In genomic region chr15:78081384-78081783, GRCm38 (mm10) we compare ENCODE assay signal across 27 mouse cellular contexts. TPM values are rescaled to one million over a fixed set of nuclear protein-coding genes. Genes with fewer than 3 reads are reported as not detected.
DNase-seq lines count a peak whose midpoint lies in the region; ATAC-seq and TF ChIP-seq lines count a peak whose summit lies in the region.
"Had no signal": no experiment of that assay in that cellular context is flagged by ENCODE, and none has a peak within 500 bp of the region (broad histone marks: within the 10 kb centered on the region; RNA-seq: fewer than 3 reads in every experiment).

No protein-coding gene starts in this region.

- no peaks in the 10 kb centered on the region for H3K36me3 ChIP-seq in hindbrain, embryonic 13.5 days
- no peaks in the 10 kb centered on the region for H3K36me3 ChIP-seq in hindbrain, embryonic 11.5 days (ENCODE audit: control insufficient read depth, insufficient read depth, low read length)
- H3K36me3 ChIP-seq in E14TG2a.4 (ENCODE audit: insufficient read depth, low read length) = no peaks in the 10 kb centered on the region
- no peaks in the 10 kb centered on the region for H3K36me3 ChIP-seq in small intestine, adult 2 months (ENCODE audit: control insufficient read depth, insufficient read depth, low read length)
- H3K36me3 ChIP-seq: embryonic facial prominence, embryonic 10.5 days; embryonic facial prominence, embryonic 13.5 days; forebrain, embryonic 12.5 days; forebrain, embryonic 15.5 days; heart, embryonic 12.5 days; heart, embryonic 15.5 days; hindbrain, embryonic 12.5 days; intestine, embryonic 15.5 days had no signal

- no peaks in the 10 kb centered on the region for H3K27me3 ChIP-seq in cerebellum, adult 2 months (ENCODE audit: control insufficient read depth, insufficient read depth, low read length)
- H3K27me3 ChIP-seq in hindbrain, embryonic 13.5 days = no peaks in the 10 kb centered on the region
- H3K27me3 ChIP-seq in hindbrain, embryonic 11.5 days (ENCODE audit: control insufficient read depth, insufficient read depth, low read length) = no peaks in the 10 kb centered on the region
- peaks cover 23% of the 10 kb centered on the region for H3K27me3 ChIP-seq in E14TG2a.4 (ENCODE audit: insufficient read depth, low read length)
- no peaks in the 10 kb centered on the region for H3K27me3 ChIP-seq in small intestine, adult 2 months (ENCODE audit: control insufficient read depth, insufficient read depth, low read length)
- H3K27me3 ChIP-seq: embryonic facial prominence, embryonic 13.5 days; forebrain, embryonic 15.5 days; heart, embryonic 12.5 days; hindbrain, embryonic 12.5 days; intestine, embryonic 15.5 days had no signal

- no peak overlapping the region for H3K4me2 ChIP-seq in hindbrain, embryonic 13.5 days
- H3K4me2 ChIP-seq in hindbrain, embryonic 11.5 days (replicated peaks; ENCODE audit: low read depth, low read length) = no peak overlapping the region
- H3K4me2 ChIP-seq: embryonic facial prominence, embryonic 13.5 days; forebrain, embryonic 12.5 days; forebrain, embryonic 15.5 days; heart, embryonic 12.5 days; heart, embryonic 15.5 days; hindbrain, embryonic 12.5 days; intestine, embryonic 15.5 days had no signal

- peak overlapping the region; percentile 58 for H3K27ac ChIP-seq in cerebellum, adult 2 months (ENCODE audit: insufficient read depth, low read length)
- peak overlapping the region; percentile 35; the same call in 1 of the 2 replicates for H3K27ac ChIP-seq in hindbrain, embryonic 13.5 days
- H3K27ac ChIP-seq in hindbrain, embryonic 11.5 days (ENCODE audit: low read depth, low read length) = no peak overlapping the region
- H3K27ac ChIP-seq in small intestine, adult 2 months (ENCODE audit: insufficient read depth, low read depth, low read length) = no peak overlapping the region
- H3K27ac ChIP-seq: embryonic facial prominence, embryonic 10.5 days; embryonic facial prominence, embryonic 13.5 days; forebrain, embryonic 12.5 days; forebrain, embryonic 15.5 days; heart, embryonic 15.5 days; hindbrain, embryonic 12.5 days; intestine, embryonic 15.5 days had no signal

- WGBS in cerebellum, adult 2 months = 33% methylated on average over 7 of the region's 7 CpGs
- WGBS in hindbrain, embryonic 13.5 days = 78% methylated on average over 7 of the region's 7 CpGs
- WGBS in hindbrain, embryonic 11.5 days = 84% methylated on average over 7 of the region's 7 CpGs
- WGBS in small intestine, adult 2 months = 65% methylated on average over 7 of the region's 7 CpGs

- no peak for ATAC-seq in hindbrain, embryonic 13.5 days (ENCODE audit: low FRiP score)
- ATAC-seq in hindbrain, embryonic 11.5 days (ENCODE audit: low FRiP score) = no peak
- ATAC-seq: activated CD4-positive, CD25-positive, alpha-beta regulatory T cell, adult 4 months; CD4-positive, CD25-positive, alpha-beta regulatory T cell, adult 4 months; forebrain, embryonic 15.5 days; intestine, embryonic 15.5 days had no signal

- TF ChIP-seq CTCF in cerebellum, adult 2 months (IDR thresholded peaks at IDR 0.05; ENCODE audit: borderline replicate concordance, insufficient read depth, low read depth, low read length) = no peak
- no peak for TF ChIP-seq CTCF in E14TG2a.4 (conservative IDR thresholded peaks at IDR 0.05; ENCODE audit: low read length)
- no peak for TF ChIP-seq CTCF in small intestine, adult 2 months (IDR thresholded peaks at IDR 0.05; ENCODE audit: extremely low read depth, insufficient read length, insufficient replicate concordance, low read depth, low read length)

- H3K9ac ChIP-seq in hindbrain, embryonic 13.5 days = no peak overlapping the region
- H3K9ac ChIP-seq in hindbrain, embryonic 11.5 days (ENCODE audit: low read depth, low read length) = no peak overlapping the region
- H3K9ac ChIP-seq: embryonic facial prominence, embryonic 13.5 days; forebrain, embryonic 12.5 days; forebrain, embryonic 15.5 days; heart, embryonic 12.5 days; heart, embryonic 15.5 days; hindbrain, embryonic 12.5 days; intestine, embryonic 15.5 days had no signal

- H3K4me1 ChIP-seq in cerebellum, adult 2 months (ENCODE audit: control insufficient read depth, insufficient read depth, low read length) = peaks cover 73% of the 10 kb centered on the region
- H3K4me1 ChIP-seq in hindbrain, embryonic 13.5 days (replicated peaks) = peaks cover 33% of the 10 kb centered on the region
- H3K4me1 ChIP-seq in hindbrain, embryonic 11.5 days (replicated peaks; ENCODE audit: control insufficient read depth, insufficient read depth, low read length) = peaks cover 6% of the 10 kb centered on the region
- H3K4me1 ChIP-seq in E14TG2a.4 (replicated peaks; ENCODE audit: low read depth, low read length) = peaks cover 28% of the 10 kb centered on the region
- peaks cover 11% of the 10 kb centered on the region; the same call in 1 of the 2 replicates for H3K4me1 ChIP-seq in small intestine, adult 2 months (ENCODE audit: control insufficient read depth, insufficient read depth, insufficient read length, low read length)
- H3K4me1 ChIP-seq: embryonic facial prominence, embryonic 13.5 days; heart, embryonic 12.5 days; heart, embryonic 15.5 days; intestine, embryonic 15.5 days had no signal

- H3K9me3 ChIP-seq in hindbrain, embryonic 13.5 days = no peaks in the 10 kb centered on the region
- no peaks in the 10 kb centered on the region for H3K9me3 ChIP-seq in hindbrain, embryonic 11.5 days (ENCODE audit: control insufficient read depth, low read length)
- H3K9me3 ChIP-seq in E14TG2a.4 (ENCODE audit: low read length) = no peaks in the 10 kb centered on the region
- H3K9me3 ChIP-seq: embryonic facial prominence, embryonic 10.5 days; embryonic facial prominence, embryonic 13.5 days; forebrain, embryonic 12.5 days; forebrain, embryonic 15.5 days; heart, embryonic 12.5 days; heart, embryonic 15.5 days; hindbrain, embryonic 12.5 days; intestine, embryonic 15.5 days had no signal

- H3K4me3 ChIP-seq in cerebellum, adult 2 months (replicated peaks; ENCODE audit: insufficient read depth, low read depth, low read length) = no peak overlapping the region
- H3K4me3 ChIP-seq in hindbrain, embryonic 13.5 days = no peak overlapping the region
- no peak overlapping the region for H3K4me3 ChIP-seq in hindbrain, embryonic 11.5 days (ENCODE audit: low read depth, low read length)
- 0 out of 2 replicates have a peak overlapping the region, but pooled peaks have one; percentile 35 for H3K4me3 ChIP-seq in E14TG2a.4 (replicated peaks; ENCODE audit: low read length)
- peak overlapping the region; percentile 39; the same call in 1 of the 2 replicates for H3K4me3 ChIP-seq in small intestine, adult 2 months (ENCODE audit: low read depth, low read length)
- H3K4me3 ChIP-seq: embryonic facial prominence, embryonic 10.5 days; embryonic facial prominence, embryonic 13.5 days; erythroblast, embryonic 14.5 days; forebrain, embryonic 12.5 days; forebrain, embryonic 15.5 days; heart, embryonic 12.5 days; heart, embryonic 15.5 days; hindbrain, embryonic 12.5 days; intestine, embryonic 15.5 days had no signal

- peak in 1 of 2 experiments; percentile 38 for DNase-seq in cerebellum, adult 2 months
- DNase-seq in cerebellum, adult 11 months = no peak
- no peak for DNase-seq in hindbrain, embryonic 11.5 days (ENCODE audit: low spot score)
- DNase-seq: adrenal gland, postnatal 10 days; adrenal gland, postnatal 36 days; embryo, embryonic 11 days; gastrocnemius, postnatal 25 days; heart, adult 18-20 months; heart, postnatal 10 days; heart, postnatal 36 days; kidney, adult 11 months; kidney, adult 8-10 months had no signal

- no peak for TF ChIP-seq POLR2A in cerebellum, adult 2 months (IDR thresholded peaks at IDR 0.05; ENCODE audit: borderline replicate concordance, insufficient read depth, low read length)
- TF ChIP-seq POLR2A in small intestine, adult 2 months (IDR thresholded peaks at IDR 0.05; ENCODE audit: low read depth, low read length) = no peak

RNA-seq across cellular contexts. Expression of gene Cacng2, which starts 38.4 kb away (rescaled TPM):
- polyA plus RNA-seq in cerebellum, adult 2 months (2012; rRNA removed) = 45.8 and 48.5 TPM in 2 replicates
- polyA plus RNA-seq in hindbrain, embryonic 13.5 days (2015; fragmentation: Nextera tagmentation; extraction: Ambion mirVana) = 10.5 and 10.7 TPM in 2 replicates
- 1.8 and 2.4 TPM in 2 replicates for polyA plus RNA-seq in hindbrain, embryonic 11.5 days (2014; fragmentation: Nextera tagmentation; extraction: Ambion mirVana)
- polyA plus RNA-seq in small intestine, adult 2 months (2012; rRNA removed) = 0.04 TPM in 1 of 2 replicates, not detected in the other
- polyA plus RNA-seq: CD4-positive, CD25-positive, alpha-beta regulatory T cell, adult 4 months; erythroblast, embryonic 14.5 days; gonadal fat pad, adult 2 months; heart, embryonic 12.5 days; heart, embryonic 15.5 days had no signal

Comparison
In these comparisons a context has a peak if more than half of its experiments do, and no peak if none do; other contexts are left out.
1. H3K27ac ChIP-seq: peak in cerebellum, adult 2 months (single experiment) and hindbrain, embryonic 13.5 days (single experiment); none in hindbrain, embryonic 11.5 days (single experiment) and small intestine, adult 2 months (single experiment).
2. H3K4me3 ChIP-seq: peak in E14TG2a.4 (single experiment) and small intestine, adult 2 months (single experiment); none in cerebellum, adult 2 months (single experiment), hindbrain, embryonic 13.5 days (single experiment) and hindbrain, embryonic 11.5 days (single experiment).